Mouse (Mus musculus) forebrain, embryonic 15.5 days (tissue): ENCODE measurements around the gene Caskin1. TPM values are rescaled to one million over a fixed set of nuclear protein-coding genes. Genes with fewer than 3 reads are reported as not detected.

Experiments used
- ATAC-seq: fragments of 200-750 bp; cut with Nextera tagmentation; replicated peaks from 2 replicates; pipeline ENCODE4 v1.8.0; 2017; ENCODE audit warnings: mild to moderate bottlenecking, moderate TSS enrichment, moderate library complexity
- H3K27ac ChIP-seq: fragments of 300-500 bp; sonication (generic); replicated peaks from 2 replicates; pipeline ENCODE4 v1.5.1; 2015; ENCODE audit warnings: mild to moderate bottlenecking, inconsistent platforms
- H3K27me3 ChIP-seq: fragments of 300-500 bp; sonication (generic); 2 replicates; pipeline ENCODE4 v1.6.1; 2015; ENCODE audit warnings: inconsistent platforms
- H3K36me3 ChIP-seq: fragments of 300-500 bp; sonication (generic); 2 replicates; pipeline ENCODE4 v1.6.1; 2015; ENCODE audit warnings: mild to moderate bottlenecking, inconsistent platforms
- H3K4me1 ChIP-seq: fragments of 300-500 bp; sonication (generic); 2 replicates; pipeline ENCODE4 v1.6.1; 2015; ENCODE audit warnings: inconsistent platforms
- H3K4me2 ChIP-seq: fragments of 300-500 bp; sonication (generic); replicated peaks from 2 replicates; pipeline ENCODE4 v1.6.1; 2015; ENCODE audit warnings: mild to moderate bottlenecking, inconsistent platforms
- H3K4me3 ChIP-seq: fragments of 300-500 bp; sonication (generic); 2 replicates; pipeline ENCODE4 v1.5.1; 2015; ENCODE audit warnings: mild to moderate bottlenecking, inconsistent platforms
- H3K9ac ChIP-seq: fragments of 300-500 bp; sonication (generic); replicated peaks from 2 replicates; pipeline ENCODE4 v1.6.1; 2015; ENCODE audit warnings: mild to moderate bottlenecking, inconsistent platforms
- H3K9me3 ChIP-seq: fragments of 300-500 bp; sonication (generic); 2 replicates; pipeline ENCODE4 v1.6.1; 2016; ENCODE audit warnings: inconsistent platforms
- WGBS: fragments of 180-500 bp; shearing (Covaris S2); methylation state at CpG from one replicate; pipeline ENCODE4 v1.1.7; 2015; ENCODE audit warnings: mixed read lengths; 5-methylcytosine and 5-hydroxymethylcytosine counted together
- polyA plus RNA-seq: library from polyadenylated mRNA; unstranded; fragments of >200 nt; fragmentation: Nextera tagmentation; extraction: Ambion mirVana; gene quantifications from 2 replicates; pipeline ENCODE4 v1.2.1, GENCODE M21; 2015

Gene Caskin1
- polyA plus RNA-seq, 1 experiment from 2014 or later = 25.6 TPM

DNA sequence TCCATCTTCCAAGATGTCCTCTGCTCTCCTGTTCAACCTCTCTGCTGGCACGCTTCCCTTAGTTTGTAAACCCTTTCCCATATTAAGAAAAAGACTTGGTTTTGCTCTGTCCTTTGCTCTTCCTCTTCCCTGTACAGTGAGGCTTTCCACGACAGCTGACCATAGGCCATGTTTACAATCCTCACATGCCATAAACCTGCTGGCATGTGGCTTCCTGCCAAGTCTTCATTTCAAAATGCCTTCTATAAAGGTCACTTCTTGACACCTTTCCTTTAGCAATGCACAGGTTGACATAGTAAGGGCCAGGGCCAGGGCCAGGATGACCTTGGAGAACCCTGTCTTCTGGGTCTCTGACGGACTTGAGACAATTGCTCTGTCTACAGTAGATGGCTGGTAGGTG, 57.8 kb downstream of the Caskin1 start:
- Histone ChIP-seq H3K4me1 (peaks cover 14% of the 10 kb centered on the region), H3K4me2 (no peak overlapping the region), H3K4me3 (no peak overlapping the region), H3K27me3 (no peaks in the 10 kb centered on the region), H3K9me3 (no peaks in the 10 kb centered on the region), H3K9ac (no peak overlapping the region), H3K27ac (no peak overlapping the region), H3K36me3 (no peaks in the 10 kb centered on the region)
- no peak for ATAC-seq
- WGBS = 74% methylated on average over 3 of the region's 3 CpGs

GRCm38 (mm10) chr17:24548435-24548834, 60.0 kb downstream of the Caskin1 start:
- no peak overlapping the region for H3K9ac ChIP-seq
- H3K4me2 ChIP-seq = peak overlapping the region; percentile 85
- H3K27ac ChIP-seq = no peak overlapping the region
- H3K9me3 ChIP-seq = no peaks in the 10 kb centered on the region
- H3K27me3 ChIP-seq = no peaks in the 10 kb centered on the region
- no peaks in the 10 kb centered on the region for H3K36me3 ChIP-seq
- WGBS = 22% methylated on average over 9 of the region's 9 CpGs
- peaks cover 34% of the 10 kb centered on the region for H3K4me1 ChIP-seq
- no peak overlapping the region for H3K4me3 ChIP-seq
- ATAC-seq = no peak

DNA sequence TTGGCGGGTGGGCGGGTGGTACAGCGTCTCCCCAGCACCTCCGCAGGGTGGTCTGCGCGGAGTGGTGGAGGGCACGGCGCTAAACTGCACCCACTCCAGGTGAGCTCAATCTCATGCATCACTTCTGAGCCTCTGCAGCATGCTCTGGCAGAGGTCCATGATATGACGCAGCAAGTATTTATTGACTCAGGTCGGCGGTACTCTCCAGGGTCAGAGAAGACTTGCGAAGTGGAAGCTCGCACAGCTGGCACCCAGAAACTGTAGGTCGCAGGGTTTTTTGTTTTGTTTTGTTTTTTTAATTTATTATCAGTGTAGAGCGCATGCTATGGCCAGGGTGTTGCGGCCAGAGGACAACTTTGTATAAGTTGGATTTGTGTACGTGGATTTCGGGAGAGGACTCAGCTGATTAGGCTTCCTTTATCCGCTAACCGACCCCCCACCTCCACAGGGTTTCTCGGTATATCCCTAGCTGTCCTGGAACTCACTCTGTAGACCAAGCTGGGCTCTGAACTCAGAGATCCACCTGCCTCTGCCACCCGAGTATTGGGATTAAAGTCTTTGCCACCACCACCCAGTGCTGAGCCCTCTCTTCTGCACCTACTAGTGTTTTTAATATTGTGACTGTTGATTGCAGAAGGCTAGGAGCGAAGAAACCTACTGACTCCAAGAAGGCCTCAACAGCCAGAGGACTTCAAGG, 60.7 kb downstream of the Caskin1 start:
- H3K27me3 ChIP-seq = no peaks in the 10 kb centered on the region
- peak overlapping the region; percentile 96 for H3K4me3 ChIP-seq
- H3K4me2 ChIP-seq = peak overlapping the region; percentile 85
- peaks cover 34% of the 10 kb centered on the region for H3K4me1 ChIP-seq
- no peaks in the 10 kb centered on the region for H3K9me3 ChIP-seq
- no peak overlapping the region for H3K9ac ChIP-seq
- H3K36me3 ChIP-seq = no peaks in the 10 kb centered on the region
- ATAC-seq = no peak
- 6% methylated on average over 23 of the region's 23 CpGs for WGBS
- peak overlapping the region; percentile 93 for H3K27ac ChIP-seq

DNA sequence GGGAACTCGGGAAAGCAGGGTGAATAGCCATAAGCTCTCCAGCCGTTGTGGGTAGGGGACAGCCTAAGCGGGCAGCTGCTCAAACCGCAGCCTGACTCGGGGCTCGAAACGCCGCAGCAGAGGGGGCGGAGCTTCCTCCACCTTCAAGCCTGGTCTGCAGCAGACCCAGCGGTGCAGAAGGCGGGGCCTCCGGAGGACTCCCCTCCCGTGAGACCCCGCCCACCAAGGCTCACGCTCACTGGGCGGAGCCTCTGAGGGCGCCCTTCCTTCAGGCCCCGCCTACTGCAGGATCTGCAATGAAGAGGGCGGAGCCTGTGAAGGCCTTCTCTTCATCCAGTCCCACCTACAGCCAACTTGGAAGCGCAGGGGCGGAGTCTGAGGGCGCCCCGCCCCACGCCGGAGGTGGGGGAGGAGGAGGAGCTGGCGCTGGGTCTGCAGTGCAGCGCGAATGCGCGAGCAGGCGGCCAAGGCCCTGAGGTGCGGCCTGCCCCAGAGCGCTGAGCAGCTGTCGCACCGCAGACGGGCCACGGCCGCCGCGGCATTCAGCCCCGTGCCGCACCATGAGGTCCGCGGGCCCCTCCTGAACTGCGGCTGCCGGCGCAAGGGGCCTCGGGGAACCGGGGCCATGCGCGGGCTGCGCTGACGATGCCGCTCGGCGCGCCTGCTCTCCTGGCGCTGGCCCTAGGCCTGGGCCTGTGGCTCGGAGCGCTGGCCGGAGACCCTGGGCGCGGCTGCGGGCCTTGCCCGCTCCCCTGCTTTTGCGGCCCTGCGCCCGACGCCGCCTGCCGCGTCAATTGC, 61.4 kb downstream of the Caskin1 start, which contains the start of gene Pkd1:
Pkd1 (plus strand) TSS at position 217 of the 798 bp plus-strand sequence.
- ATAC-seq = peak; percentile 96
- H3K9me3 ChIP-seq = no peaks in the 10 kb centered on the region
- H3K4me1 ChIP-seq = peaks cover 34% of the 10 kb centered on the region
- H3K9ac ChIP-seq = peak within 1 kb of the TSS; percentile 95
- peak within 1 kb of the TSS; percentile 93 for H3K27ac ChIP-seq
- H3K27me3 ChIP-seq = no peaks in the 10 kb centered on the region
- H3K36me3 ChIP-seq = no peaks in the 10 kb centered on the region
- peak within 1 kb of the TSS; percentile 85 for H3K4me2 ChIP-seq
- 0% methylated on average over 61 of the region's 72 CpGs for WGBS
- peak within 1 kb of the TSS; percentile 96 for H3K4me3 ChIP-seq

- WGBS = under 1% methylated on average over 44 of the region's 44 CpGs
- Histone ChIP-seq H3K4me2 (peak overlapping the region; percentile 85), H3K9ac (peak overlapping the region; percentile 95), H3K27me3 (no peaks in the 10 kb centered on the region), H3K9me3 (no peaks in the 10 kb centered on the region), H3K36me3 (no peaks in the 10 kb centered on the region), H3K27ac (peak overlapping the region; percentile 93), H3K4me3 (peak overlapping the region; percentile 96), H3K4me1 (peaks cover 34% of the 10 kb centered on the region)
- peak; percentile 84 for ATAC-seq
Observed at GRCm38 (mm10) chr17:24550416-24551049, 62.1 kb downstream of the Caskin1 start.

GRCm38 (mm10) chr17:24551050-24551444, 62.6 kb downstream of the Caskin1 start:
- Histone ChIP-seq H3K27ac (peak overlapping the region; percentile 93; the same call in 1 of the 2 replicates), H3K36me3 (no peaks in the 10 kb centered on the region), H3K4me1 (peaks cover 34% of the 10 kb centered on the region), H3K4me3 (peak overlapping the region; percentile 96), H3K4me2 (peak overlapping the region; percentile 85), H3K9me3 (no peaks in the 10 kb centered on the region), H3K27me3 (no peaks in the 10 kb centered on the region), H3K9ac (peak overlapping the region; percentile 95)
- ATAC-seq = no peak
- WGBS = 37% methylated on average over 3 of the region's 3 CpGs

DNA sequence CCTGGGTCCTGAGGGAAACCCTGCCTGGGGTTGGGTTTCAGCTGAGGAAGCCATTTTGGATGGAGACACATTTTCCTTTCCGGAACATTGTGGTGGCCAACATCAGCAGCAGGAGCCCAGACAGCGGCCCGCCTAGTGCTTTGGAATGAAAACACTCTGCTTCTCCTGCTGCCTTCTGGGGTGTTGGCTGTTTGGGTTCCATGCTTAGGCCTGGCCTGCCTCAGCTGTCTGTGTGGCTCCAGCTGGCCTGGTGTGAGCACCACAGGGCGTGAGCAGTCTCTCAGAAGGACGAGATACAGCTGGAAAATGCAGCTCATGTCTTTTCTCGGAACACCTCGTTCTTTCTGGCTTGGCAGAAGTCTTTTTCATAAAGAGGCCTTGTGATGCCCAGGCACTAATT, 68.7 kb downstream of the Caskin1 start:
- Histone ChIP-seq H3K9ac (no peak overlapping the region), H3K27me3 (no peaks in the 10 kb centered on the region), H3K4me3 (no peak overlapping the region), H3K36me3 (no peaks in the 10 kb centered on the region), H3K4me1 (peaks cover 28% of the 10 kb centered on the region), H3K9me3 (no peaks in the 10 kb centered on the region), H3K27ac (no peak overlapping the region), H3K4me2 (no peak overlapping the region)
- WGBS = 93% methylated on average over 7 of the region's 7 CpGs
- ATAC-seq = no peak

Other genes with a start within 250 kb of the Caskin1 start
- 30.1 and 32.7 TPM in 2 replicates for gene Ccnf, start 237.1 kb upstream of the Caskin1 start, polyA plus RNA-seq
- gene Abca17, start 137.5 kb upstream of the Caskin1 start, polyA plus RNA-seq = 0.22 TPM in 1 of 2 replicates, not detected in the other
- 21.5 and 21.7 TPM in 2 replicates for gene Abca3, start 136.7 kb upstream of the Caskin1 start, polyA plus RNA-seq
- 360 and 364 TPM in 2 replicates for gene Rnps1, start 74.0 kb upstream of the Caskin1 start, polyA plus RNA-seq
- 40.7 and 42.8 TPM in 2 replicates for gene Eci1, start 62.0 kb upstream of the Caskin1 start, polyA plus RNA-seq
- gene Dnase1l2, start 45.5 kb upstream of the Caskin1 start, polyA plus RNA-seq = 5.7 and 6.6 TPM in 2 replicates
- 44.0 and 44.9 TPM in 2 replicates for gene E4f1, start 18.3 kb upstream of the Caskin1 start, polyA plus RNA-seq
- 51.0 and 54.0 TPM in 2 replicates for gene Pgp, start 18.2 kb upstream of the Caskin1 start, polyA plus RNA-seq
- 0.40 TPM in 1 of 2 replicates, not detected in the other for gene Bricd5, start 14.7 kb upstream of the Caskin1 start, polyA plus RNA-seq
- gene Mlst8, start 9.5 kb upstream of the Caskin1 start, polyA plus RNA-seq = 35.2 and 36.4 TPM in 2 replicates
- gene Traf7, start 39.3 kb downstream of the Caskin1 start, polyA plus RNA-seq = 107 and 112 TPM in 2 replicates
- 5.7 and 6.6 TPM in 2 replicates for gene Rab26, start 45.6 kb downstream of the Caskin1 start, polyA plus RNA-seq
- 17.1 and 22.9 TPM in 2 replicates for gene Pkd1, start 61.2 kb downstream of the Caskin1 start, polyA plus RNA-seq
- 68.7 and 75.6 TPM in 2 replicates for gene Tsc2, start 144.0 kb downstream of the Caskin1 start, polyA plus RNA-seq
- gene Nthl1, start 144.1 kb downstream of the Caskin1 start, polyA plus RNA-seq = 12.5 and 12.7 TPM in 2 replicates
- 26.7 and 27.6 TPM in 2 replicates for gene Slc9a3r2, start 161.7 kb downstream of the Caskin1 start, polyA plus RNA-seq
- not detected in 2 replicates for gene Npw, start 169.9 kb downstream of the Caskin1 start, polyA plus RNA-seq
- gene Zfp598, start 181.1 kb downstream of the Caskin1 start, polyA plus RNA-seq = 19.1 and 20.9 TPM in 2 replicates
- 134 and 145 TPM in 2 replicates for gene Syngr3, start 201.4 kb downstream of the Caskin1 start, polyA plus RNA-seq
- 38.7 TPM in 2 replicates for gene Gfer, start 207.6 kb downstream of the Caskin1 start, polyA plus RNA-seq
- 1.4 and 2.0 TPM in 2 replicates for gene Noxo1, start 207.6 kb downstream of the Caskin1 start, polyA plus RNA-seq
- 79.5 and 83.9 TPM in 2 replicates for gene Tbl3, start 219.1 kb downstream of the Caskin1 start, polyA plus RNA-seq
- not detected in 2 replicates for gene Rnf151, start 229.5 kb downstream of the Caskin1 start, polyA plus RNA-seq
- gene Rps2, start 229.5 kb downstream of the Caskin1 start, polyA plus RNA-seq = 816 and 846 TPM in 2 replicates
- gene Ndufb10, start 235.9 kb downstream of the Caskin1 start, polyA plus RNA-seq = 249 and 261 TPM in 2 replicates
- not detected in 2 replicates for gene Rpl3l, start 239.2 kb downstream of the Caskin1 start, polyA plus RNA-seq
- gene Msrb1, start 248.0 kb downstream of the Caskin1 start, polyA plus RNA-seq = 20.5 and 22.5 TPM in 2 replicates